Mouse (Mus musculus) spleen, adult 2 months (tissue): ENCODE data around the gene Ckm. TPM values are rescaled to one million over a fixed set of nuclear protein-coding genes. Genes with fewer than 3 reads are reported as not detected.

ENCODE experiments used
- DNase-seq, 2 experiments: peaks; one replicate each; pipeline versions ENCODE4 v3.0.0 to v3.0.0-alpha.2; 2012 to 2021; ENCODE audit warnings: low spot score in 2 of 2, low read depth in 1 of 2
- H3K27ac ChIP-seq: fragments of 200-500 bp; 2 replicates; pipeline ENCODE4 v1.5.1; 2012; ENCODE audit warnings: low read length, inconsistent platforms; ENCODE audit not compliant: insufficient read depth
- H3K27me3 ChIP-seq: fragments of 200-500 bp; 2 replicates; pipeline ENCODE4 v1.6.1; 2012; ENCODE audit warnings: mild to moderate bottlenecking, moderate library complexity, low read length, inconsistent platforms; ENCODE audit not compliant: control insufficient read depth, insufficient read depth
- H3K36me3 ChIP-seq: fragments of 200-500 bp; 2 replicates; pipeline ENCODE4 v1.6.1; 2012; ENCODE audit warnings: mild to moderate bottlenecking, low read length, inconsistent platforms; ENCODE audit not compliant: control insufficient read depth, insufficient read depth
- H3K4me1 ChIP-seq: fragments of 200-500 bp; 2 replicates; pipeline ENCODE4 v1.6.1; 2011; ENCODE audit warnings: inconsistent platforms; ENCODE audit not compliant: control insufficient read depth, insufficient read depth, insufficient read length
- H3K4me3 ChIP-seq: fragments of 200-500 bp; 2 replicates; pipeline ENCODE4 v1.5.1; 2011; ENCODE audit warnings: mild to moderate bottlenecking, inconsistent platforms; ENCODE audit not compliant: insufficient read depth, insufficient read length; ENCODE audit errors: extremely low read depth
- CTCF ChIP-seq: fragments of 200-500 bp; IDR thresholded peaks from 2 replicates; pipeline ENCODE4 v1.5.1; 2011; ENCODE audit warnings: mild to moderate bottlenecking, inconsistent platforms; ENCODE audit not compliant: insufficient read depth, insufficient read length, insufficient replicate concordance; ENCODE audit errors: extremely low read depth
- POLR2A ChIP-seq: fragments of 200-500 bp; IDR thresholded peaks from 2 replicates; pipeline ENCODE4 v1.6.1; 2011; ENCODE audit warnings: low read depth, low read length, inconsistent platforms
- WGBS: fragments of 180-500 bp; shearing (Covaris S2); methylation state at CpG from one replicate; pipeline ENCODE4 v1.1.7; 2018; 5-methylcytosine and 5-hydroxymethylcytosine counted together
- polyA plus RNA-seq: library from polyadenylated mRNA; depleted of rRNA; stranded (reverse); fragments of >200 nt; gene quantifications from 2 replicates; pipeline ENCODE4 v1.2.3, GENCODE M21; 2012

Gene Ckm
- polyA plus RNA-seq, 1 experiment, result 0.92 TPM

DNA sequence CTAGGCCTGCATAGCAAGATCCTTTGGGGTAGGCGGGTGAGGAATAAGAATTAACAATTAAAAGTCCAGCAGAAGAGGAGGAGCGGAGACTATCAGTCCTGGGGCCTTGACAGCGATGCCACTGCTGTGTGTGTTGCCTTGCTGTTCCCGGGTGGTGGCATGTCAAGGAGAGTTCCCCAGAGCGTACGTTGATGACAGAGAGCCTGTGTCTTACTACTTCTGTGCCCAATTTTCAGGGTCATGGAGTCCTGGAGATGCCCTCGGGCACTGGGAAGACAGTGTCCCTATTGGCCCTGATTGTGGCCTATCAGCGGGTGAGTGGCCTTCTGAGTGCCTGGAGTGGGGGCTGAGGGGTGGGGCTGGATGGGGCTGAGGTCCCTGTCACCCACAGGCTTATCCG is 20.9 kb upstream of the Ckm start:
- DNase-seq, result no peak
- Histone ChIP-seq H3K4me3 (no peak overlapping the region), H3K36me3 (peaks cover 21% of the 10 kb centered on the region), H3K27me3 (no peaks in the 10 kb centered on the region), H3K27ac (no peak overlapping the region), H3K4me1 (no peaks in the 10 kb centered on the region)
- WGBS, result 94% methylated on average over 9 of the region's 9 CpGs
- TF ChIP-seq CTCF, result no peak
- TF ChIP-seq POLR2A, result no peak

DNA sequence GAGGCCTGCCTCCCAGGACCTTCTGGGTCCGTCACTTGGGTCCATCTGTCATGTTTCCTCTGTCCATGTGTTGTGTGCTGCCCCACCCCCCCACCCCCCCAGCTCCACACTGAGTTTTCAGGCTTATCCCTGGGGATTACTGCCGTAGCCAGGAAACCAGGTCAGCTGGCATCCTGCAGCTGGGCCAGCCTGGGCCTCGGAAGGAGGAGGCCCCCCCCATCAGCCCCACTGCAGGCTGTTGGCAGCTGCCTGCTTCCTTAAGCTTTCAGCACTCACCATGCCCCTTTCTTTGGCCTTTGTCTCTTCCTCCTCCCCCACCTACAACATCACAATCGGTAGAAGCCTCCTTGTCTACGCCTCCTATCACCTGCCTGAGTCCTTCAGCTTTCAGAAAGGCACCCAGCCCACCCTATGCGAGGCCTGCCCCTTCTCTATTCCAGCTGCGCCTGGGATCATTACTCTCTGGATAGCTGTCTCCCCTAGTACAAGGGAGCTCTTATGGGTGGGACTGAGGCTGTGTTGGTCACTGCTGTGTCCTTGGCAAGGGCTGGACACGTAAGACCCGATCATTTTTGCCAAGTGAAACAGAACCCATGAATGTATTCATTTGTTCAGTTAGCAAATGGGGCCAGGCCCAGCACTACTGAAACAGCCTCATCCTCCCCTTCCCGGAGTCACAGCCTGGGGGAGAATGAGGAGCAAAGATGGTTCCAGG is 15.7 kb upstream of the Ckm start:
- Histone ChIP-seq H3K27ac (no peak overlapping the region), H3K4me1 (no peaks in the 10 kb centered on the region), H3K36me3 (peaks cover 56% of the 10 kb centered on the region), H3K27me3 (no peaks in the 10 kb centered on the region), H3K4me3 (no peak overlapping the region)
- no peak for DNase-seq
- WGBS, result 77% methylated on average over 10 of the region's 10 CpGs
- TF ChIP-seq CTCF (no peak), POLR2A (no peak)

DNA sequence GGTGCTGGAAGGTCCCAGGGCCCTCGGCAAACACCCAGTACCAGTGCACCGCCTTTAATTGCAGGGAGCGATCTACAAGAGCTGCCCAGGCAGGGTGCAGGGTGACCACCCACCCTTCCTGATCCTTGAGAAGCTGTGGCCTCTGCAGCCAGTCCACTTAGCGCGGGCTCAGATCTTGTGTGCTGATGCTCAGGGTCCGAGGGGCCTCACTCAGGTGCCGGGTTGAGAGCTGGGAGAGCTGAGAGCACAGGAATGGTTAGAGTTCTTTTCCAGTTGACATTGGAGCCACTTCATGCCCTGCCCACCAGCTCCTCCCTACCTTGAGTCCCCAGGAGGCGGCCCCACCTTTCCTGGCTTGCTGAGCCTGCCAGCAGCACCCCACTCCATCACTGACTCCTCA is 10.1 kb upstream of the Ckm start:
- no peak overlapping the region for H3K27ac ChIP-seq
- peaks cover 46% of the 10 kb centered on the region for H3K36me3 ChIP-seq
- TF ChIP-seq CTCF, result no peak
- H3K4me1 ChIP-seq, result no peaks in the 10 kb centered on the region
- no peak for DNase-seq
- 91% methylated on average over 8 of the region's 8 CpGs for WGBS
- H3K27me3 ChIP-seq, result no peaks in the 10 kb centered on the region
- H3K4me3 ChIP-seq, result no peak overlapping the region

DNA sequence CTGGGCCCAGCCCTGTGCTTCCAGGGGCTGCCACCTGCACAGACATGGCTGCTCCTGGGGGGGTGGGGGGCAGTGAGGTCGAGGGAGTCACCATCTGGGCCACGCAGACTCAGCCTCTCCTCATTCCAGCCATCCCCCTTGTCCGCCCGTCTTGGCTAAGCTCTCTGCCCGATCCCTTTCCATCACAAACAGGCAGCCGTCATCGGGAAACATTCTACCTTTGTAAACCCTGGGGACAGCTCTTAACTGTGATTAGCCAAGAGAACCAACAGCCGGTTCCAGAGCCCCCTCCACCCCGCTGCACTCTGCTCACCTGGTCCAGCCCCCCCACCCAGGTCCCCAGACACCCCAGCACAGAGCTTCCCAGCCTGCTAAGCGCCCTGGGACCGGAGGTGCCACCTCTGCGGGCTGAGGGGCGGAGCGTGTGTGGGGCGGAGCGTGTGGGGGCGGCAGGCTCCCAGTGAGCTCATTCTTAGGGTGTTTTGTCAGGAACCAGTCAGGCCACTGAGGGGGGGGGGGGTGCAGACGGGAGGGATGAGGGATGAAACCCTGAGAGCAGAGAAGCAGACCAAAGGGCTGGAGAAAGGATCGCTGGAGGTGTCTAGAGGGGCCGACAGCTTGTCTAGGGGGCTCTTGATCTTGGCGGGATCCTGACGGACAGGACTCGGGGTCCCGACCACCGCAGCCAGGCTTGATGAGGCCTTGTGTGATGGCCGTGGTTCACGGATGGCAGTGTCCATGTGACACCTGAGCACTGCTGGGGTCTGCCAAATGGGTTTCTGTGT is 4.9 kb upstream of the Ckm start:
- Histone ChIP-seq H3K27ac (no peak overlapping the region), H3K4me3 (peak overlapping the region; percentile 16; the same call in 1 of the 2 replicates), H3K27me3 (peaks cover 8% of the 10 kb centered on the region), H3K36me3 (peaks cover 7% of the 10 kb centered on the region), H3K4me1 (peaks cover 13% of the 10 kb centered on the region)
- TF ChIP-seq POLR2A (no peak), CTCF (no peak)
- DNase-seq, result peak in 1 of 2 experiments; percentile 28
- WGBS, result 12% methylated on average over 26 of the region's 27 CpGs

DNA sequence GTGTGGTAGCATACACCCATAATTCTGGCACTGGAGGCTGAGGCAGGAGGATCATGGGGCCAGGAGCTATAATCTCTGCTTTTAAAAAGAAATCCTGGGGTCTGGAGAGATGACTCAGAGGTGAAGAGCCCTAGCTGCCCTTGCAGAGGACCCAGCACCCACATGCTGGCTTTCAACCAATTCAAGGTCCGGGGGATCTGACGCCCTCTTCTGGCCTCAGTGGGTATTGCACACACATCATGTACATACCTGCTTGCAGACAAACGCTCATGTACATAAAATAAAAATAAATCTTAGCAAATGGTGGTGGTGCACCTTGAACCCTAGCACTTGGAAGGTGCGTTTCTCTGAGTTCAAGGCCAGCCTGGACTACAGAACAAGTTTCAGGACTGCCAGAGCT is 3.6 kb upstream of the Ckm start:
- WGBS, result 85% methylated on average over 4 of the region's 4 CpGs
- DNase-seq, result no peak
- H3K27me3 ChIP-seq, result peaks cover 8% of the 10 kb centered on the region
- H3K4me1 ChIP-seq, result peaks cover 16% of the 10 kb centered on the region
- no peak overlapping the region for H3K4me3 ChIP-seq
- no peaks in the 10 kb centered on the region for H3K36me3 ChIP-seq
- TF ChIP-seq POLR2A (no peak), CTCF (no peak)
- no peak overlapping the region for H3K27ac ChIP-seq

DNA sequence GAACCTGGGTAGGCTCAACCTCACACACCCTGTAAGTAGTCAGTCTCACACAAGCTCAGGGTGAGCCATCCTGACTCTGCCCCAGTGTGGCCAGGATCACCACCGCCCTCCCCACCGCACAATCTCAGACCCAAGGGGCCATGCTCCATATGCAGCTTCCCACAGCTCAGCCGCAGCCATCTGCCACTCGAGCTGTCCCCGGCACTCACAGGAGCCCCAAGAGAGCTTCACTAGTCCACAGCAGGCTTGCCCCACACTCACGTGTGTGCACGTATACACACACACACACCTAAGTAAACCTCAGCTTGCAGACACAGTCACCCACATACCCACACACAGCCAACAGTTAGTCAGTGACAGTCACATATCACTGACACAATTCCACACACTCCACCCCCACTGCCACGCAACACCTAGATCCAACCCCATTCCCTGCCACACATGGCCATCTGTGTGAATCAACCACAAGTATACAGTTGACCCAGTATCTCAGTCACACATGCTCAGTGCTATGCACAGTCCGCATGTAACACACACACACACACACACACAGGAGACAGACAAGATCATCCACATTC is 2.0 kb upstream of the Ckm start:
- Histone ChIP-seq H3K36me3 (no peaks in the 10 kb centered on the region), H3K4me3 (no peak overlapping the region), H3K27me3 (peaks cover 8% of the 10 kb centered on the region), H3K4me1 (peaks cover 16% of the 10 kb centered on the region), H3K27ac (no peak overlapping the region)
- TF ChIP-seq POLR2A (no peak), CTCF (no peak)
- no peak for DNase-seq
- 88% methylated on average over 9 of the region's 9 CpGs for whole genome bisulfite sequencing

DNA sequence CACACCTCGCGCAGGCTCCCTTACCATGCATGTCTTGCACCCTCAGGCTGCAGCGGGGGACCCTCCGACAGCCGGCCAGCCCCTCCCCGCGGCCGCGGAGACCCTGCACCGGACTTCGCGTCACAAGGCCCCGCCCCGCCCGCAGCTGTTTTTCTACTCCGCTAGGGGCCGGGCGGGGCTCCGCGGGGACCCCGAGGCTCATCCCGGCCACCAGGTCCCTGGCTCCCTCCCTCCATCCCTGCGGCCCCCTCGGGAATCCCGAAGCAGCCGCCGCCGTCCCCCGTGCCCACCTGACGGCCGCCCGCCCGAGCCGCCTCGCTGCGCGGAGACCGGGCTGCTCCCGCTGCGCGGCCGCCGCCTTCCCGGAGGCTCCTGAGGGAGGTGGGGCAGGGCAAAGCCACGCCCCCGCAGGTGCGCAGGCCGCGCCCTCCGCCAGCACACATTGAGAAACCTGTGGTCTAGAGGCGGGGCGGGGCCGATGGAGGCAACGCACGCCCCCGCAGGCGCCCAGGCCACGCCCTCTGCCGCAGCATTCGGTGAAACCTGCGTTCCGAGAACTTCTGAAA is 762 bp upstream of the Ckm start, which contains the start of gene Klc3:
TSS of gene Klc3 (minus strand) at position 374 of the 566 bp plus-strand sequence.
- DNase-seq, result peak; percentile 47 to 81
- Histone ChIP-seq H3K4me1 (peaks cover 16% of the 10 kb centered on the region), H3K27me3 (peaks cover 8% of the 10 kb centered on the region), H3K36me3 (no peaks in the 10 kb centered on the region), H3K27ac (no peak within 1 kb of the TSS), H3K4me3 (peak within 1 kb of the TSS; percentile 53; the same call in 1 of the 2 replicates)
- TF ChIP-seq CTCF, result no peak
- TF ChIP-seq POLR2A, result no peak
- WGBS, result 1% methylated on average over 62 of the region's 62 CpGs
